Mouse (Mus musculus): ENCODE measurements around the gene Pde4d. TPM values are rescaled to one million over a fixed set of nuclear protein-coding genes. Genes with fewer than 3 reads are reported as not detected.

Gene Pde4d
- total and polyA plus RNA-seq, 3 experiments, result 18.5 to 18.8 TPM; not detected in 1

DNA sequence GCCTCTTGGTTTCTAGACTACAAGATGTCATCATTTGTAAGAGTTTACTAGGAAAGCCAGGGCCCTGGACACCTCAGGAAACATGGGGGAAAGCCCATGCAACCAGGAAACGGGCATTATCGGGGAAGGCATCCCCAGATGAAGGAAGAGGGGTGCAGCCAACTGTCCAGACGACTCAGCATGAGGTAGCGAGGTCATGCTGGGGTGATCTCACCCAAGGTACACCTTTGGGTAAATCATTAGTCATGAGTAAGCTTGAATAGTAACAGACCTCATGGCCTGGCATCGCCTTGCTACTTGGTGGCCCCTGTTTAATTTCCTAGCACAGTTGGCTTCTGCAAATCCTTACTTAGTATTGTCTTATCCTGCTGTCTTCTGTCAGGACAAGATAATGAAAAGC, 1105.8 kb downstream of the Pde4d start:
- Histone ChIP-seq H3K4me3 (ENCODE audit: control insufficient read depth in 1 of 2, insufficient read depth in 1 of 2, low read depth in 2 of 2, low read length in 2 of 2) (no peak overlapping the region), H3K36me3 (ENCODE audit: control insufficient read depth in 1 of 2, insufficient read depth in 2 of 2, low read length in 2 of 2) (no peaks in the 10 kb centered on the region), H3K79me2 (ENCODE audit: control insufficient read depth, insufficient read depth, low read length, poor library complexity) (no peaks in the 10 kb centered on the region), H3K9me3 (replicated peaks; ENCODE audit: insufficient read depth, low read length) (no peaks in the 10 kb centered on the region), H3K27ac (ENCODE audit: control insufficient read depth, low read depth, low read length) (no peak overlapping the region), H3K9ac (ENCODE audit: control insufficient read depth, low read depth, low read length, poor library complexity, severe bottlenecking) (no peak overlapping the region), H3K4me1 (ENCODE audit: control insufficient read depth in 1 of 2, insufficient read depth in 2 of 2, low read length in 2 of 2) (no peaks in the 10 kb centered on the region), H3K27me3 (ENCODE audit: control insufficient read depth in 1 of 2, insufficient read depth in 2 of 2, low read length in 2 of 2) (peaks cover 4 to 10% of the 10 kb centered on the region in 2 experiments)
- no peak for TF ChIP-seq MEF2A (IDR thresholded peaks at IDR 0.05; ENCODE audit: extremely low read depth, insufficient replicate concordance, low read depth, low read length, poor library complexity, severe bottlenecking)
- no peak for TF ChIP-seq CTCF (IDR thresholded peaks at IDR 0.05 in 2 of 3, conservative IDR thresholded peaks at IDR 0.05 in 1 of 3; ENCODE audit: control insufficient read depth in 1 of 3, insufficient read depth in 1 of 3, low read depth in 2 of 3, low read length in 3 of 3, poor library complexity in 1 of 3, severe bottlenecking in 1 of 3)
- TF ChIP-seq NELFE (IDR thresholded peaks at IDR 0.05; ENCODE audit: low read depth, low read length), result no peak
- TF ChIP-seq ETS1 (IDR thresholded peaks at IDR 0.05; ENCODE audit: low read depth, low read length), result no peak
- no peak for TF ChIP-seq SIN3A (IDR thresholded peaks at IDR 0.05; ENCODE audit: low read length)
- TF ChIP-seq ZMIZ1 (IDR thresholded peaks at IDR 0.05; ENCODE audit: low read depth, low read length), result no peak
- TF ChIP-seq JUND (IDR thresholded peaks at IDR 0.05; ENCODE audit: low read depth, low read length), result no peak
- no peak for TF ChIP-seq POLR2AphosphoS5 (IDR thresholded peaks at IDR 0.05; ENCODE audit: borderline replicate concordance, low read depth, low read length)
- no peak for TF ChIP-seq TCF12 (IDR thresholded peaks at IDR 0.05; ENCODE audit: low read depth, low read length)
- TF ChIP-seq POLR2AphosphoS2 (IDR thresholded peaks at IDR 0.05; ENCODE audit: low read length), result no peak
- TF ChIP-seq USF1 (IDR thresholded peaks at IDR 0.05; ENCODE audit: low read depth, low read length), result no peak
- no peak for DNase-seq (ENCODE audit: low read depth, low spot score)

DNA sequence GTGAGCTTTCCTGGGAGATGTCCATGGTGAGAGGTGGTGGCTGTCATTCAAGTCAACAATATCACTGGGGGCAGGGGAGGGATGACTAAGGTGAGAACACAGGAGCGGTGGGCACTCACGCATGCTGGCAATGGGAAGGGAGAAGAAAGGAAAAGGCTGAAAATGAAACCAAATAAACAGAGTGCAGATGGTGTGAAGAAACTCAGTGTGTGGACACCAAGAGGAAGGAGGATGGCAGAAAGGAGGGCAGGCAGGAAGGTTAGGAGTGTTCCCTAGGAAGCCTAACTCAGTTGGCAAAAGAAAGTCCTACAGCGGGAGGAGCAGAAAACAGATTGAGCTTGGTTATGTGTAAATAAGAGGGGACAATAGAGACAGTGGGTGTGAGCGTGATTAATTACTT, 1107.1 kb downstream of the Pde4d start:
- no peaks in the 10 kb centered on the region for H3K79me2 ChIP-seq (ENCODE audit: control insufficient read depth, insufficient read depth, low read length, poor library complexity)
- no peak for DNase-seq (ENCODE audit: low read depth, low spot score)
- H3K9me3 ChIP-seq (replicated peaks; ENCODE audit: insufficient read depth, low read length), result no peaks in the 10 kb centered on the region
- no peaks in the 10 kb centered on the region for H3K36me3 ChIP-seq (ENCODE audit: control insufficient read depth in 1 of 2, insufficient read depth in 2 of 2, low read length in 2 of 2)
- H3K4me3 ChIP-seq (ENCODE audit: control insufficient read depth in 1 of 2, insufficient read depth in 1 of 2, low read depth in 2 of 2, low read length in 2 of 2), result no peak overlapping the region
- peaks cover 3 to 10% of the 10 kb centered on the region in 2 experiments for H3K27me3 ChIP-seq (ENCODE audit: control insufficient read depth in 1 of 2, insufficient read depth in 2 of 2, low read length in 2 of 2)
- TF ChIP-seq MXI1 (IDR thresholded peaks at IDR 0.05; ENCODE audit: low read depth, low read length) (no peak), MAFK (IDR thresholded peaks at IDR 0.05; ENCODE audit: borderline replicate concordance, low read depth, low read length) (no peak)
- H3K4me1 ChIP-seq (ENCODE audit: control insufficient read depth in 1 of 2, insufficient read depth in 2 of 2, low read length in 2 of 2), result no peaks in the 10 kb centered on the region
- no peak overlapping the region for H3K9ac ChIP-seq (ENCODE audit: control insufficient read depth, low read depth, low read length, poor library complexity, severe bottlenecking)
- no peak overlapping the region for H3K27ac ChIP-seq (ENCODE audit: control insufficient read depth, low read depth, low read length)

Data from MEL (cell line).